Comparison of ENCODE assay signal across 9 mouse cellular contexts in genomic region chr11:16412609-16413008, GRCm38 (mm10).
DNase-seq lines count a peak whose midpoint lies in the region; ATAC-seq and TF ChIP-seq lines count a peak whose summit lies in the region.
"Had no signal": no experiment of that assay in that cellular context is flagged by ENCODE, and none has a peak within 500 bp of the region (broad histone marks: within the 10 kb centered on the region; RNA-seq: fewer than 3 reads in every experiment).

No protein-coding gene starts in this region.

- 0 out of 2 replicates have a peak, but pooled peaks have one; percentile 46 for ATAC-seq in heart, embryonic 11.5 days (replicated peaks; ENCODE audit: insufficient number of reproducible peaks, low FRiP score, low TSS enrichment)
- peak; percentile 94 for ATAC-seq in forebrain, embryonic 15.5 days (replicated peaks)
- ATAC-seq in midbrain, postnatal 0 days (ENCODE audit: low FRiP score) = peak; percentile 68

- DNase-seq in heart, postnatal 25 days (ENCODE audit: low spot score) = no peak
- peak; percentile 4 for DNase-seq in cerebellum, adult 11 months
- DNase-seq in kidney, adult 18-20 months = peak; percentile 28
- DNase-seq in left cerebral cortex, postnatal 36 days (ENCODE audit: low spot score in 2 of 2) = peak; percentile 17 to 19
- peak; percentile 93 for DNase-seq in midbrain, postnatal 0 days (ENCODE audit: low spot score)
- no peak for DNase-seq in spleen, postnatal 10 days (ENCODE audit: low spot score in 2 of 2)

- no peaks in the 10 kb centered on the region for H3K9me3 ChIP-seq in heart, embryonic 11.5 days (replicated peaks; ENCODE audit: control insufficient read depth, low read length)
- H3K9me3 ChIP-seq in forebrain, embryonic 15.5 days = no peaks in the 10 kb centered on the region
- H3K9me3 ChIP-seq in midbrain, postnatal 0 days (ENCODE audit: low read length) = no peaks in the 10 kb centered on the region

- TF ChIP-seq CTCF in midbrain, postnatal 0 days (IDR thresholded peaks at IDR 0.05) = peak; percentile 90

- no peak overlapping the region for H3K4me2 ChIP-seq in heart, embryonic 11.5 days
- H3K4me2 ChIP-seq in forebrain, embryonic 15.5 days (replicated peaks) = no peak overlapping the region
- no peak overlapping the region for H3K4me2 ChIP-seq in midbrain, postnatal 0 days (ENCODE audit: low read depth, low read length, poor library complexity, severe bottlenecking)

- H3K27me3 ChIP-seq in heart, embryonic 11.5 days (ENCODE audit: control insufficient read depth, insufficient read depth, low read length) = no peaks in the 10 kb centered on the region
- no peaks in the 10 kb centered on the region for H3K27me3 ChIP-seq in forebrain, embryonic 15.5 days
- no peaks in the 10 kb centered on the region for H3K27me3 ChIP-seq in midbrain, postnatal 0 days (ENCODE audit: insufficient read depth, low read length)

- 21% methylated on average over 4 of the region's 4 CpGs for WGBS in heart, embryonic 11.5 days (ENCODE audit: insufficient replicate concordance)
- whole genome bisulfite sequencing in forebrain, embryonic 15.5 days = 24% methylated on average over 4 of the region's 4 CpGs
- 22% methylated on average over 4 of the region's 4 CpGs for WGBS in midbrain, postnatal 0 days

- H3K4me1 ChIP-seq in heart, embryonic 11.5 days (ENCODE audit: control insufficient read depth, insufficient read depth, low read length) = no peaks in the 10 kb centered on the region
- H3K4me1 ChIP-seq in forebrain, embryonic 15.5 days = no peaks in the 10 kb centered on the region
- no peaks in the 10 kb centered on the region for H3K4me1 ChIP-seq in midbrain, postnatal 0 days (ENCODE audit: insufficient read depth, low read length)

- no peak overlapping the region for H3K27ac ChIP-seq in heart, embryonic 11.5 days (ENCODE audit: low read depth, low read length)
- H3K27ac ChIP-seq in forebrain, embryonic 15.5 days (replicated peaks) = no peak overlapping the region
- no peak overlapping the region for H3K27ac ChIP-seq in midbrain, postnatal 0 days (ENCODE audit: low read depth, low read length)
- H3K27ac ChIP-seq: macrophage had no signal

- no peaks in the 10 kb centered on the region for H3K36me3 ChIP-seq in heart, embryonic 11.5 days (ENCODE audit: control insufficient read depth, insufficient read depth, low read length)
- H3K36me3 ChIP-seq in forebrain, embryonic 15.5 days = no peaks in the 10 kb centered on the region
- no peaks in the 10 kb centered on the region for H3K36me3 ChIP-seq in midbrain, postnatal 0 days (ENCODE audit: insufficient read depth, low read length)

- intact Hi-C loops in heart, postnatal 25 days (cut with DNase I) = no loop called here
- intact Hi-C loops in left cerebral cortex, postnatal 36 days (cut with DNase I) = no loop called here

- H3K9ac ChIP-seq in heart, embryonic 11.5 days (ENCODE audit: low read depth, low read length) = no peak overlapping the region
- no peak overlapping the region for H3K9ac ChIP-seq in forebrain, embryonic 15.5 days (replicated peaks)
- H3K9ac ChIP-seq in midbrain, postnatal 0 days (replicated peaks; ENCODE audit: low read length, poor library complexity, severe bottlenecking) = no peak overlapping the region

- no peak overlapping the region for H3K4me3 ChIP-seq in heart, embryonic 11.5 days (ENCODE audit: low read depth, low read length)
- no peak overlapping the region for H3K4me3 ChIP-seq in forebrain, embryonic 15.5 days
- H3K4me3 ChIP-seq in midbrain, postnatal 0 days (ENCODE audit: low read depth, low read length) = no peak overlapping the region

Comparison
In these comparisons a context has a peak if more than half of its experiments do, and no peak if none do; other contexts are left out.
1. DNase-seq: peak in cerebellum, adult 11 months (single experiment), kidney, adult 18-20 months (single experiment), left cerebral cortex, postnatal 36 days (2 of 2) and midbrain, postnatal 0 days (single experiment); none in heart, postnatal 25 days (single experiment) and spleen, postnatal 10 days (0 of 2).
2. Peak in every context shown above with its lines, with median percentiles within 50 percentile points of each other: ATAC-seq.